Mouse (Mus musculus) spleen, adult 18-20 months (tissue): ENCODE results near the gene Mucl1.
"Not testable (repeated sequence)": the region's sequence is repeated elsewhere in the genome, so short reads cannot be mapped to it uniquely, and the experiment has no call there.

Experiments
- DNase-seq, 2 experiments: peaks; one replicate each; pipeline ENCODE4 v3.0.0; 2022; ENCODE audit warnings: mixed read lengths in 2 of 2

Mucl1 gene

DNA sequence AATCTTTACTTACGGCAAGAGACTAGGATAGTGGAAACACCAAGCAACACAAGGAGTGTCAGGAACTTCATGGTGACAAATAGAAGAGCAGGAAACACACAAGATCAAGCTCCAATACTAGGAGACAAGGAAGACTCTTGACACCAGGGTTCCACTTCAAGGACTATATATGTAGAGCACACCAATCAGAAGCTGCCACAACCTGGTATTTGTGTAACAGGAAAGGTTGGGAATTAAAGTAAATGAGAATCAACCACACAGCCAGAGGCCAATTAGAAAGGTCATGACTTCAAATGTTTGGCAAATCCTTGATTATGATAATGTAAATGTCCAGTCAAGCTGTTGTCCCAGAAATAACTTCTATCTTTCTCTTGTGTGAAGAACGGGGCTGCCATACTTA lies at the start of gene Mucl1:
Mucl1 (minus strand) TSS at position 101 of the 400 bp plus-strand sequence.
- no peak for DNase-seq

DNA sequence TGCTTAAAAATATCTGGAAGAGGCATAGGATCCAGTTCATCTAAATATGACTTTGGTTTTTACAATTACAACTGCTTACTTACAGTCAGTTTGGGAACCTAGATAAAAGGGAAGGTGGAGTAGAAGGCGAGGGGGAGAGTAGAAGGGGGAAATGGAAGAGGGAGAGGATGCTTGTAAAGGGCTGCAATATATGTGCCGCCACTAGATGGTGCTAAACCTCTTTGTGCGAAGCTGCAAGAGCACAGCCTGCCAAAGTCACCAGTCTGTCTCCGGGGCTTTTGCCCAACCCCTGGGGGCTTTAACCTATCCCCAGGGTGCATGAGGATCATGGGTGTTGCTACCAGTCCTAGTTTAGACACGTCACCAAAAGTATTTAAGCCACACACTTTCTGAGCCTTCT lies 11.6 kb upstream of the Mucl1 start:
- peak in 1 of 2 experiments; percentile 13 for DNase-seq

DNA sequence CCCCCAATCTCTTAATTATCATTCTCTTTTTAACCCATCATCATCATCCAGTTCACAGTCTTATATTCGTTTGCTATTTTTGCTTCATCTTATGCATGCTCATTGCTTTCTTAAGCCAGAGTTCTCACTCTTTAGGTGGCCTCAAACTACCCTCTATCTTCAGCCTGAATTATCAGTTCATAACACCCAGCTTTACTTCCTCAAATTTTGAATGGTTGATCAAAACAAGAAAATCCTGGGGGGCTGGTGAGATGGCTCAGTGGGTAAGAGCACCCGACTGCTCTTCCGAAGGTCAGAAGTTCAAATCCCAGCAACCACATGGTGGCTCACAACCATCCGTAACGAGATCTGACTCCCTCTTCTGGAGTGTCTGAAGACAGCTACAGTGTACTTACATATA lies 38.4 kb downstream of the Mucl1 start:
- not testable (repeated sequence) for DNase-seq
